Mouse (Mus musculus): ENCODE results near the gene Pex26.

DNA sequence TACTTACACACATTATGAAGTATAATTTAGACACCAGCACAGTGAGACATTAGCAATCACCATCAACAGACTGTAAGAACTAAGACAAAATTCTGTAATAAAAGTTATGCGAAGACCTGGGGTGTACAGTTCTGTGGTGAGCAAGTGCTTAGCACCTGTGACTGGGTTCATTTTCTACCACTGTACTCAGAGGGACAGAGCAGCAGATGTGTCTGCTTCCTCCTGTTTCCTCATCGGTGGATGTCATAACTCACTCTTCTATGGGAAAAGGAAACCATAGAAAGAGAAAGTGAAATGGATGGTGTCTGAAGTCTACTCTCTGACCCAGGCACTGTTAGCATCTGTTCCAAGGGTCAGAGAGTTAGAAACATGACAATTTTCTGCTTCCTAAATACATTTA is 43.3 kb downstream of the Pex26 start:
- TF ChIP-seq MAX (IDR thresholded peaks at IDR 0.05; ENCODE audit: low read length) (no peak), EP300 (IDR thresholded peaks at IDR 0.05; ENCODE audit: low read depth in 1 of 2, low read length in 2 of 2) (no peak), CTCF (IDR thresholded peaks at IDR 0.05 in 2 of 3, conservative IDR thresholded peaks at IDR 0.05 in 1 of 3; ENCODE audit: control insufficient read depth in 1 of 3, insufficient read depth in 1 of 3, low read depth in 2 of 3, low read length in 3 of 3, poor library complexity in 1 of 3, severe bottlenecking in 1 of 3) (no peak), POLR2A (IDR thresholded peaks at IDR 0.05; ENCODE audit: control insufficient read depth in 1 of 2, insufficient read depth in 1 of 2, low read depth in 1 of 2, low read length in 2 of 2, poor library complexity in 1 of 2) (no peak), USF2 (IDR thresholded peaks at IDR 0.05; ENCODE audit: borderline replicate concordance in 1 of 2, insufficient read depth in 1 of 2, low read depth in 1 of 2, low read length in 2 of 2) (no peak), NRF1 (IDR thresholded peaks at IDR 0.05; ENCODE audit: insufficient read depth, low read depth, low read length, poor library complexity, severe bottlenecking) (no peak), TCF12 (IDR thresholded peaks at IDR 0.05; ENCODE audit: low read depth, low read length) (no peak), MYC (IDR thresholded peaks at IDR 0.05; ENCODE audit: low read depth, low read length) (no peak)

Data from MEL (cell line).